In the genomic region with DNA sequence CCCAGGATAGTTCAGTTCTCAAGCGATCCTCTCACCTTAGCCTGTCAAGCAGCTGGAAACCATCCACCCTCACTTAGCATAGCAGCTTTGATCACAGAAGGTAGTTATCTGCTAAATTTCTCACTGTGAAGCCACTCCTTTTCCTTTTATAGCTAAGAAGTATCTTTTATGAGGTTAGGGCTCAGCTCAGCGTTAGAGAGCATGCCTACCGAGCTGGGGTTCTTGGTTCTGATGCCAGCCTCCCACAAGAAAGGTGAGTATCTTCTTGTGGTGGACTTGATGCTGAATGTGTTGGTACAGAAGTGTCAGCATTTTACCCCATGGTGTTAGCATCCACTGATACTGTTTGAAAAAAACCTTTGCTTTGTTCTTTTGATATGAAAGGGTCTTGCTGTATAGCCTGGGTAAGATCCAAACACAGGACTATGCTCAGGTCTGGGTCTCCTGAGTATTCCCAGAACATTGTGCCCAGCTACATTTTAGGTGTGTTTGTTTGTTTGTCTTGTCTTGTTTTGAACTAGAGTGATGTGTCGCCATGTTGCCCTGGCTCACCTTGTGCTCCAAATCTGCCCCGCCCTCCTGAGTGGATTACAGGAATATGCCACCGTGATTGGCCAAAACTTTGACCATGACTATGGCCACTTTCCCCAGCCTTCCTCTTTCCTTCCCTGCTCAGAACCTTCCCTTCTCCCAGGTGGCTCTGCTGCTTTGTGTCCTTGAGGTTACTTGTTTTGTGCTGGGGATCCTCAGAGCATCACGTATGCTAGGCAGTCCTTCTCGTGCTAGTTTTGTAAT, we compare ENCODE assay signal across 18 mouse cellular contexts. TPM values are rescaled to one million over a fixed set of nuclear protein-coding genes. Genes with fewer than 3 reads are reported as not detected.
A peak's percentile ranks its signal among the peaks of the same experiment; 100 is the strongest.
DNase-seq lines count a peak whose midpoint lies in the region; ATAC-seq lines count a peak whose summit lies in the region.
"Had no signal": no experiment of that assay in that cellular context is flagged by ENCODE, and none has a peak within 500 bp of the region (broad histone marks: within the 10 kb centered on the region; RNA-seq: fewer than 3 reads in every experiment).

No protein-coding gene starts in this region.

- H3K4me1 ChIP-seq in liver, embryonic 16.5 days (ENCODE audit: control insufficient read depth, low read depth, low read length) = peaks cover 27% of the 10 kb centered on the region
- H3K4me1 ChIP-seq: intestine, embryonic 15.5 days had no signal

- H3K4me2 ChIP-seq in liver, embryonic 16.5 days (ENCODE audit: low read depth, low read length) = no peak overlapping the region
- H3K4me2 ChIP-seq: hindbrain, embryonic 13.5 days; intestine, embryonic 15.5 days; stomach, embryonic 15.5 days had no signal

- no peaks in the 10 kb centered on the region for H3K9me3 ChIP-seq in liver, embryonic 16.5 days (replicated peaks; ENCODE audit: control insufficient read depth, low read length)
- H3K9me3 ChIP-seq: hindbrain, embryonic 13.5 days; intestine, embryonic 15.5 days; stomach, embryonic 15.5 days had no signal

- no peak overlapping the region for H3K4me3 ChIP-seq in liver, embryonic 16.5 days (ENCODE audit: low read depth, low read length)
- H3K4me3 ChIP-seq: hindbrain, embryonic 13.5 days; intestine, embryonic 15.5 days; stomach, embryonic 15.5 days had no signal

- H3K27me3 ChIP-seq in liver, embryonic 16.5 days (ENCODE audit: control insufficient read depth, insufficient read depth, low read depth, low read length) = no peaks in the 10 kb centered on the region
- H3K27me3 ChIP-seq: hindbrain, embryonic 13.5 days; intestine, embryonic 15.5 days; stomach, embryonic 15.5 days had no signal

- peak; percentile 55 for ATAC-seq in erythroid progenitor cell, adult 5-6 weeks (replicated peaks; ENCODE audit: low FRiP score, poor library complexity, severe bottlenecking)
- peak; percentile 35; the same call in 1 of the 2 replicates for ATAC-seq in liver, embryonic 16.5 days (ENCODE audit: low read depth)
- ATAC-seq: intestine, embryonic 15.5 days had no signal

- no peaks in the 10 kb centered on the region for H3K36me3 ChIP-seq in liver, embryonic 16.5 days (ENCODE audit: control insufficient read depth, insufficient read depth)
- H3K36me3 ChIP-seq: hindbrain, embryonic 13.5 days; intestine, embryonic 15.5 days; stomach, embryonic 15.5 days had no signal

- DNase-seq in thymus, postnatal 25 days = peak; percentile 25
- no peak for DNase-seq in thymus, postnatal 10 days (ENCODE audit: low spot score in 2 of 2)
- DNase-seq in spleen, postnatal 10 days (ENCODE audit: low spot score in 2 of 2) = no peak
- no peak for DNase-seq in cerebellum, adult 9-11 months
- no peak for DNase-seq in adrenal gland, adult 18-20 months (ENCODE audit: low spot score in 2 of 2)
- DNase-seq: adrenal gland, postnatal 36 days; gastrocnemius, postnatal 14 days; heart, postnatal 10 days; left cerebral cortex, postnatal 4 days; lung, adult 18-20 months; lung, postnatal 4 days; midbrain, embryonic 14.5 days; right cerebral cortex, adult 18-20 months had no signal

- WGBS in liver, embryonic 16.5 days (ENCODE audit: insufficient replicate concordance) = 70% methylated on average over 8 of the region's 8 CpGs

- H3K9ac ChIP-seq in liver, embryonic 16.5 days (ENCODE audit: low read depth, low read length) = no peak overlapping the region
- H3K9ac ChIP-seq: hindbrain, embryonic 13.5 days; intestine, embryonic 15.5 days; stomach, embryonic 15.5 days had no signal

- peak overlapping the region; percentile 71 for H3K27ac ChIP-seq in liver, embryonic 16.5 days (ENCODE audit: low read length)
- H3K27ac ChIP-seq: hindbrain, embryonic 13.5 days; intestine, embryonic 15.5 days; stomach, embryonic 15.5 days had no signal

RNA-seq across cellular contexts. Expression of gene Prdm10, which starts 8.9 kb away (rescaled TPM):
- total RNA-seq in erythroid progenitor cell, adult 5-6 weeks (2015; ENCODE audit: low replicate concordance) = 25.6 and 25.9 TPM in 2 replicates
- total RNA-seq in erythroid progenitor cell, adult 5-6 weeks (2017; ENCODE audit: low replicate concordance) = 30.8 and 32.2 TPM in 2 replicates
- polyA plus RNA-seq in liver, embryonic 16.5 days (2015; fragmentation: Nextera tagmentation; extraction: Ambion mirVana) = 2.9 and 3.1 TPM in 2 replicates
- 1 to 10 TPM; 7.5 to 9.2 TPM for total RNA-seq in adrenal gland, adult 18-20 months (2021)

RNA-seq across cellular contexts. Expression of gene Aplp2, which starts 59.8 kb away (rescaled TPM):
- total RNA-seq in erythroid progenitor cell, adult 5-6 weeks (2015; ENCODE audit: low replicate concordance) = 268 and 297 TPM in 2 replicates
- total RNA-seq in erythroid progenitor cell, adult 5-6 weeks (2017; ENCODE audit: low replicate concordance) = 307 and 428 TPM in 2 replicates
- polyA plus RNA-seq in liver, embryonic 16.5 days (2015; fragmentation: Nextera tagmentation; extraction: Ambion mirVana) = 194 and 198 TPM in 2 replicates
- 100 to 1,000 TPM; 676 to 807 TPM for total RNA-seq in adrenal gland, adult 18-20 months (2021)
